Mouse (Mus musculus) T-helper 2 cell (primary cell): Measurements from ENCODE around the gene Sncg.
"Not testable (repeated sequence)": the region's sequence is repeated elsewhere in the genome, so short reads cannot be mapped to it uniquely, and the experiment has no call there.

Source experiments
- in situ Hi-C: fragments of 300-600 bp; cut with MboI, MseI; formaldehyde crosslinking; loops from one replicate; pipeline ENCODE4 v1.15.1; 2025; ENCODE audit warnings: high pct_unique_total_duplicates

The Sncg gene

GRCm38 (mm10) chr14:34374577-34374976, at the start of gene Sncg:
TSS of gene Sncg (minus strand) at chr14:34374789.
- in situ Hi-C loops = no loop called here

GRCm38 (mm10) chr14:34421078-34421477, 46.5 kb upstream of the Sncg start:
- in situ Hi-C loops = no loop called here

- in situ Hi-C loops = no loop called here
Measured at GRCm38 (mm10) chr14:34417501-34417900, 42.9 kb upstream of the Sncg start.

DNA sequence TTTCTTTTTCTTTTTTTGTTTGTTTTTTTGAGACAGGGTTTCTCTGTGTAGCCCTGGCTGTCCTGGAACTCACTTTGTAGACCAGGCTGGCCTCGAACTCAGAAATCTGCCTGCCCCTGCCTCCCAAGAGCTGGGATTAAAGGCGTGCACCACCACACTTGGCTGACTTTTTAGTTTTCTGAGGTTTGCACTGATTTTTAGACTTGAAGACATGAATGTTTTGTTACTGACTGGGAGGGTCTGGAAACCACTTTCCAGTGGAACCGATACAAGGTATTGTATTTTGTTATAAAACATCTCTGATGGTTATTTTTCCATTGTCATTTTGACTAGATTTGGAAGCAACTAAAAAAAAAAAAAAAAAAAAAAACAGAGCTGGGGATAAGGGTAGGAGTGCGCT, 42.4 kb upstream of the Sncg start:
- in situ Hi-C loops = not testable (repeated sequence)

DNA sequence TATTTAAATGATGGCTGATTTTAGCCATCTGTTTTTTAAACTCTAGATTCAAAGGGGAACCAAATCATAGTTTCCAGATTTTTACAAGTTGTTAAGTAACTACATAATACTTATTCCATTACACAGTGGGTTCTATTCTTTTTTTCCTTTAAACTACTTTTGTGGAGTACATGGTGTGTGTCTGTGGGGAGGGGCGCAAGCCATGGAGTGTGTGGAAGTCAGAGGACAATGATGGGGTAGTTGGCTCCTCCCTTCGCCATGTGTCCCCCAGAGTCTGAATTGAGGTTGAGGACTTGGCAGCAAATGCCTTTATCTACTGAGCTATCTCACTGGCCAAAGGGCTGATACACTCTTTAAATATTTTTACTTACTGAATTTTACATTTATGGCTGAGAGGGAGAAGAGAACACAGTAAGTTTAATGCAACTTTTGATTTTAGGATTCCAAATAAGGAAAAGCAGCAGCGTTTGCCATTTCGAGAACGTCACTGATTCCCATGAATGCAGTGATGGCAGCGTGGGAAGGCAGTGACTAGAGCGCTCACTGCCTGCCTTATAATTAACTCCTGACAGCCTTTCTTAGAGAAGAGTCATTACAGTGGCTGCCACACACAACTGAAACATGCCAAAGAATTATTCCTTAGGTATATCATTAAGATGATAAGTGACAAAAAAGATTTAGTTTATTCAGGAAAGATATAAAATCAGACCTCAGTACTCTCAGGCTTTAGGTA, 37.7 kb upstream of the Sncg start:
- in situ Hi-C loops = no loop called here

GRCm38 (mm10) chr14:34410716-34411115, 36.1 kb upstream of the Sncg start:
- in situ Hi-C loops = no loop called here

DNA sequence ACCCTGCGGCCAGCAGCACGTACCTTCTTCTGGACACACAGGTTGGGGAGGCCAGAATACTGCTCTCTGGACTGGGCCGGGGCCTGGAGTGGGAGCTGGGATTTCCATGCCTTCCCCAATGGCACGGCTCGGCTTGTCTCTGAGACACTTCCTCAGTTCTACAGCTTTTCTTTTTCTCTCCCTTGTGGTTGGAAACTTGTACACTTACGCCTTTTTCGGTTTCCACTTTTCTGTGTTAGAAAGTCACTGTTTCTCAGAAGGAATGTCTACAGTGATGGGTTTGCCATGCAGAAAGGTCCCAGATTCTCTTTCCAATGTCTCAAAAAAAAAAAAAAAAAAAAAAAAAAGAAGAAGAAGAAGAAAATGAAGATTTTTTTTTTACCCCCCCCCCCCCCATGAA, 28.8 kb upstream of the Sncg start:
- in situ Hi-C loops = loop anchor here (5.0 kb wide), 1 partner anchor 321 kb away; no protein-coding TSS in a partner anchor

DNA sequence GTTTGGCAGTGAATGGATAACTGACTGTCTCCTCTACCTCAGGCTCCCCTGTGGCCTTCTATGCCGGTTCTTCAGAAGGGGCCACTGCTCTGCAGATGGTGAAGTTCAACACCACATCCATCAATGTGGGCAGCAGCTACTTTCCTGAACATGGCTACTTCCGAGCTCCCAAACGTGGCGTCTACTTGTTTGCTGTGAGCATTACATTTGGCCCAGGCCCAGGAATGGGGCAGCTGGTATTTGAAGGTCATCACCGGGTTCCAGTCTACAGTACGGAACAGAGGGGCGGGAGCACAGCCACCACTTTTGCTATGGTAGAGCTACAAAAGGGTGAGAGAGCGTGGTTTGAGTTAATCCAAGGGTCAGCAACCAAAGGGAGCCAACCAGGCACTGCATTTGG, 28.3 kb upstream of the Sncg start:
- in situ Hi-C loops = loop anchor here (5.0 kb wide), 1 partner anchor 321 kb away; no protein-coding TSS in a partner anchor

GRCm38 (mm10) chr14:34401135-34401534, 26.5 kb upstream of the Sncg start:
- in situ Hi-C loops = loop anchor here (5.0 kb wide), 1 partner anchor 319 kb away; no protein-coding TSS in a partner anchor

GRCm38 (mm10) chr14:34400021-34400420, 25.4 kb upstream of the Sncg start:
- in situ Hi-C loops = loop anchor here (5.0 kb wide), 1 partner anchor 318 kb away; no protein-coding TSS in a partner anchor

GRCm38 (mm10) chr14:34399301-34399700, 24.7 kb upstream of the Sncg start:
- in situ Hi-C loops = no loop called here

GRCm38 (mm10) chr14:34398901-34399300, 24.3 kb upstream of the Sncg start:
- in situ Hi-C loops = no loop called here

DNA sequence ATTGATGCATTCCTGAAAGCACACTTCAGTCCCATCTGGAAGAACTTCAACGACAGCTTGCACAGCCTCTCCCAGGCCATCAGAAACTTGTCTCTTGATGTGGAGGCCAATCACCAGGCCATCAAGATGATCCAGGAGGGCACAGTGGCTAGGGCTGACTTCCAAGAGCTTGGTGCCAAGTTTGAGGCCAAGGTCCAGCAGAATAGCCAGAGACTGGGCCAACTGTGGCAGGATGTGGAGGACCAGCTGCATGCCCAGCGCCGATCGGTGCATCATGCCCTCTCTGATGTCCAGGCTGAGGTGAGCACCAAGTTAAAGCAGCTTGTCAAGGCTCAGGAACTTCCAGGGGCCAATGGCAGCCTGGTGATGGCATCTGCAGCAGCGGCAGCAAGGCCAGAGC, 23.3 kb upstream of the Sncg start:
- in situ Hi-C loops = no loop called here

- in situ Hi-C loops = no loop called here
Measured at GRCm38 (mm10) chr14:34393295-34393694, 18.7 kb upstream of the Sncg start.

- in situ Hi-C loops = no loop called here
Measured at GRCm38 (mm10) chr14:34382921-34383704, 8.5 kb upstream of the Sncg start.

DNA sequence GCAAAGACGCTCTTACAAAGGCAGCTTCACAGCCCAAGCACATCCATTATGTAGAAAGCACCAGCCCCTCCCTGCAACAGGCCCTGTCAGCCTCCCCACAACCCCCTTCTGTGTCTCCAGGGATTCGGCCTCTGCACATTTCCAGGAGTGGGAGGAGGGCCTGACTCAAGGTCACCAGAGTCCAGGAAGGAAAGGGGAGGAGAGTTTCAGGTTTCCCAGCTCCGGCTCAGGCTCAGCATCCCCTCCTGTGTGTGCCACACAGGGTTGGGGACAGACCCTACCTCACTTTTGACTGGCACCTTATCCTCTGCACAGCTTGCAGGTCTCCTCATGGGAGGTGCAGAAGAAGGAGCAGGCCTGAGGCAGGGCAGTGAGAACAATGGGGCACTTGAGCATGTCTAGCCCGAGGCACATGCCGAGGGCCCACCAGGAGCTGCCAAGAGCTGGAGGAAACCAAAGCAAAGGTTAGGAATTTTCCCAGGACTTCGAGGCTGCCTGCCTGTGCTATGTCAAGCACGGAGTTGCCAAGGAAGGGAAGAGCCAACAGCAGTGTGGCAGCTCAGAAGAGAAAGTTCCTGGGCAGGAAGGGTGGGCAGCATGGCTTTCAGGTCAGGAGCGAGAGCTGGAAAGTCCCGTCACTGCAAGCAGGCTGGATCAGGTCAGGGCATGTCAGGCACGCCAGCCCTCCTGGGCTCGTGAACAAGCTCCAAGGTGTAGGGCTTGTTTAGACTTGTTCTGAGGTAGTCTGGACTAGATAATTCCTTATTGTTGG, 4.2 kb upstream of the Sncg start:
- in situ Hi-C loops = no loop called here

DNA sequence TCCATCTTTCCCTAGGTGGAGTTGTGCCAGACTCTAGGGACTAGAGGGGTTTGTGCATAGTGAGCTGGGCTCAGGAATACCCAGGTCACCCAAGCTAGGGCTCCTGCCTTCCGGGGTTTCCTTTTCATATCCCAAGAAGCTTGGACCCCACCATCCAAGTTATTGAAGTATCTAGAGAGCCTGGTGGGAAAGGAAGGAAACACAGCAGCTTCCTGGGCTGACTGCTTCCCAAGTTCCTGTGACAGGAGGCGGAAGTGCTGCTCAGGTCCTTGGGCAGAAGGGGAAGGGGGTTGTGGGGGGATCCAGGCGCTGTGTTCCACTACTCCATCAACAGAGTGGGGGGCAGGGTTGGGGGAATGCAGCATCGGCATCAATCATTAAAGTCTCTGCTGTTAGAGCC, 2.5 kb upstream of the Sncg start:
- in situ Hi-C loops = no loop called here

DNA sequence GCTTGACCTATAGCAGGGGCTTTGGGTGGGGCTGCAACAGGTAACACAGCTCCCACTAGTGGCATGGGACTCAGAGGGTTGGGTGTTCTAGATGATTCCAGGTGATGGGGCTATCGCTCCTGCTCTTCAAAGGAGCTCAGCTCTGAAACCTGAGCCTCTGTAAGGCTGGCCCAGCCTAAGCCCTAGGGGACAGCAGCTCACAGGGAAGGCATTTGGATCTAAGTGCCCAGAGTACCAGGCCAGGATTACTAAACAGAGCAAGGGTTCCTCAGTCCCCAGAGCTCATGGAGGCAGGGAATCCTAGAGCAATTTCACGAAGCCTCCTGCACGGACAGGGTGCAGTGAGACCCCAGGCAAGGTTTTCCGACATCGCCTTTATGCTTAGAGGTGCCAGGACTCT, 1.4 kb upstream of the Sncg start:
- in situ Hi-C loops = no loop called here

DNA sequence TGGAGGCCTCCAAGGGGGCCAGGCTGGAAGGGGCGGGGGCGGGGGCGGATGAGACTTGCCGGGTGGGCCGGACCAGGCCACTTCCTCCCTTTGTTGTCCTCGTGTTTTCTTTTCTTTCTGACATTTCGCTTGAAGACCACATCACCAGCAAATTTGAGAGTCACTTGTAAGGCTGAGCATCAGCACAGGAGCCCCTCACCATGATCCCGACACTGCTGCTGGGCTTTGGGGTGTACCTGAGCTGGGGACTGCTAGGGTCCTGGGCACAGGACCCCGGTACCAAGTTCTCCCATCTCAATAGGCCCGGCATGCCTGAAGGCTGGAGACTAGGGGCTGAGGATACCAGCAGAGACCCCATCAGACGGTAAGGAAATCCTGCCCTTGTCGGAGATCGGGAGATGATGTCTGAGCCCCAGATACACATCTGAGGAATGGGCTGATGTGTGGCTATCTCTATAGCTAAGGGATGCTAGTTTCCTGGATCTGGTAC, 871 bp upstream of the Sncg start, which contains the start of gene Mmrn2:
TSS of gene Mmrn2 (plus strand) at position 51 of the 490 bp plus-strand sequence.
- in situ Hi-C loops = no loop called here

DNA sequence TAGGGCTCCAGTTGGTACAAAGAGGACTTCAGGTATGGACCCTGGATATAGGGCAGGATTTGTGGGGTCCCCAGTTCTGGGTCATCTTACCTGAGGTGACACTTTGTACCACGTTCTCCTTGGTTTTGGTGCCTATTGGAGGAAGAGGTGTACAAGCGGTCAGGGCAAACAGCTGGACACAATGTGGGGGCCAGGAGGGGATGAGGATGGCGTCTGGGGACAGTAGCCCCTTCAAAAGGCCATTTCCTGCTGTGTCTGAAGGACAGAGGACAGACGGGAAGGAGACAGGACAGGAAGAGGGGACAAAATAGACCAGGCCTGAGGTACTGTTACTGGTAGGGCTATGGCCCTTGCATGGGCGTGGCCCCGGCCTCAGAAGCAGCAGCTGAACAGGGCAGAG, 1.0 kb downstream of the Sncg start:
- in situ Hi-C loops = no loop called here

DNA sequence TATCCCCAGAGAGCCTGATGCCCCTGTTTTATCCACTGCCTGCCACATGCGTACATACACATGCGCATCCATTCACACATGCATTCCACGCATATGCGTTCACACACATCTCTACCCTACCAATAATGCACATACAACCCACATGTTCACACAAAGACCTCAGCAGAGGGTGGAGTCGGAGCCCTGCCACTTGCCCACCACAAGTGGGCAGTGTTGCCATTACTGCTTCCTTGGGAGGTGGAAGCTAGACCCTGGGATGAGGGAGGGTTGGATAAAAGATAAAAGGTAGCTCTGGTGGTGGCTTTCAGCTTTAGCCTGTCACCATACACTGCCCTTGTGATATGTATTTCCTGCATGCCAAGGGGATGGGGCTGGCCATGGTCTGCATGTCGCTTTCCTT, 1.9 kb downstream of the Sncg start:
- in situ Hi-C loops = no loop called here

DNA sequence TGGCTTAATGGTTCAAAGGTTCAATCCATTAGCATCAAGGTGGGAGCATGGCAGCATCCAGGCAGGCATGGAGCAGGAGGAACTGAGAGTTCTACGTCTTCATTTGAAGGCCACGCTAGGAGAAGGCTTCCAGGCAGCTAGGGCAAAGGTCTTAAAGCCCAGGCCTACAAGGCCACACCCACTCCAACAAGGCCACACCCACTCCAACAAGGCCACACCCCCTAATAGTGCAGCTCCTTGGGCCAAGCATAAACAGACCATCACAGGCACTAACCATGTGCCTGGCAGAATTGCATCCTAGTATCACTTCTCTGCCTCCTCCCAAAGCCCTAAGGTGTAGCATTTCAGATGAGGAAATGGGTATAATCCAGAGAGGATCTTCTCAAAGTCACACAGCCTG, 2.8 kb downstream of the Sncg start:
- in situ Hi-C loops = no loop called here
